Mouse (Mus musculus) cerebellum, adult 2 months (tissue): ENCODE results near the gene Olfr890. TPM values are rescaled to one million over a fixed set of nuclear protein-coding genes. Genes with fewer than 3 reads are reported as not detected.
"Not testable (repeated sequence)": the region's sequence is repeated elsewhere in the genome, so short reads cannot be mapped to it uniquely, and the experiment has no call there.

ENCODE experiments used
- DNase-seq, 2 experiments: peaks; one replicate each; pipeline ENCODE4 v3.0.0; 2021
- H3K27ac ChIP-seq: fragments of 200-500 bp; 2 replicates; pipeline ENCODE4 v1.5.1; 2012; ENCODE audit warnings: low read length, control low read depth, inconsistent platforms; ENCODE audit not compliant: insufficient read depth
- H3K27me3 ChIP-seq: fragments of 200-500 bp; 2 replicates; pipeline ENCODE4 v1.6.1; 2012; ENCODE audit warnings: inconsistent platforms, mild to moderate bottlenecking, low read length, moderate library complexity; ENCODE audit not compliant: control insufficient read depth, insufficient read depth
- H3K4me1 ChIP-seq: fragments of 200-500 bp; 2 replicates; pipeline ENCODE4 v1.6.1; 2011; ENCODE audit warnings: low read length; ENCODE audit not compliant: control insufficient read depth, insufficient read depth
- H3K4me3 ChIP-seq: fragments of 200-500 bp; replicated peaks from 2 replicates; pipeline ENCODE3; 2011; ENCODE audit warnings: mild to moderate bottlenecking, low read depth, low read length, control low read depth; ENCODE audit not compliant: insufficient read depth
- CTCF ChIP-seq: fragments of 200-500 bp; IDR thresholded peaks from 2 replicates; pipeline ENCODE4 v1.5.1; 2011; ENCODE audit warnings: low read depth, mild to moderate bottlenecking, control low read depth, low read length, moderate library complexity, borderline replicate concordance; ENCODE audit not compliant: insufficient read depth
- POLR2A ChIP-seq: fragments of 200-500 bp; IDR thresholded peaks from 2 replicates; pipeline ENCODE4 v1.6.1; 2011; ENCODE audit warnings: low read length, control low read depth, borderline replicate concordance; ENCODE audit not compliant: insufficient read depth
- WGBS: fragments of 180-500 bp; shearing (Covaris S2); methylation state at CpG from one replicate; pipeline ENCODE4 v1.1.7; 2018; 5-methylcytosine and 5-hydroxymethylcytosine counted together
- polyA plus RNA-seq: library from polyadenylated mRNA; depleted of rRNA; stranded (reverse); fragments of >200 nt; gene quantifications from 2 replicates; pipeline ENCODE4 v1.2.3, GENCODE M21; 2012; rRNA removed

The Olfr890 gene
- not detected in 2 replicates for polyA plus RNA-seq

DNA sequence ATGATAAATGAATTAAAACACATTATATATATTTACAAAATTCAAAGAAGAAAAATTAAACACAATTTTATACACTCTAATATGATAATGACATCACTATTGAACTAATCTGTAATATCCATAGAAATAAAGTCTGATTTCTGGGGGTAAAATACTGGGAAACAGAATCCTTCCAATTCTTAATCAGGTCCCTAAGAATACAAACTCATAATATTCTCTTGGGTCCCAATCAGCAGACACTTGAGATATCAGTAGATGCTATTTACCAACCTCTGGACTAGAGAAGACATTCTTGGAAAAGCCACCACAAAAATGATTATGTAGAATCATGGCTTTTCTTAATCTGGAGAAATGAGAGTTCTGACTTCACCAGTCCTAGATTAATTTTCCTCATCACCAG lies at the start of gene Olfr890:
Gene Olfr890 (plus strand): TSS at position 301 of the 400 bp plus-strand sequence.
- Histone ChIP-seq H3K4me3 (no peak within 1 kb of the TSS), H3K4me1 (no peaks in the 10 kb centered on the region), H3K27me3 (no peaks in the 10 kb centered on the region), H3K27ac (no peak within 1 kb of the TSS)
- TF ChIP-seq POLR2A (no peak), CTCF (no peak)
- no peak for DNase-seq

- 90% methylated on average over 1 of the region's 1 CpGs for WGBS
- Histone ChIP-seq H3K4me3 (no peak within 1 kb of the TSS), H3K4me1 (no peaks in the 10 kb centered on the region), H3K27me3 (no peaks in the 10 kb centered on the region), H3K27ac (no peak within 1 kb of the TSS)
- TF ChIP-seq CTCF (no peak), POLR2A (no peak)
- no peak for DNase-seq
Observed at GRCm38 (mm10) chr9:38107828-38108227, 34.5 kb upstream of the Olfr890 start, which contains the start of gene Olfr888. Gene Olfr888, plus strand, starts transcription at chr9:38108128.

DNA sequence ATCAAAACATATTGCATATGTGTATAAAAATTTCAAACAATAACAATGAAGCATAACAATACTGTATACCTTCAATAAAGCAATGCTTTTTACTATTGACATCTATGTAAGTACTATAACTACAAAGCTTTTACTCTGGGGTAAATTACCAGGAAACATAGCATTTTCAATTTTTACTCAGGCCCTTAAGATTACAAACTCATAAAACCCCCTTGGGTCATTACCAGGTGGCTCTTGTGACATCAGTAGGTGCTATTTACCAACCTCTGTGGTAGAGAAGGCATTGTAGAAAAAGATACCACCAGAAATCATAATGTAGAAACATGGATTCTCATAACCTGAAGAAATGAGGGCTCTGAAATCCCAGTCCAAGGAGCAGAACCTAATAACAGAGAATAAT lies 27.4 kb upstream of the Olfr890 start, which contains the start of gene Olfr889:
Gene Olfr889 (plus strand): TSS at position 301 of the 400 bp plus-strand sequence.
- H3K4me1 ChIP-seq = no peaks in the 10 kb centered on the region
- H3K4me3 ChIP-seq = no peak within 1 kb of the TSS
- TF ChIP-seq POLR2A (no peak), CTCF (no peak)
- DNase-seq = no peak
- H3K27me3 ChIP-seq = no peaks in the 10 kb centered on the region
- H3K27ac ChIP-seq = no peak within 1 kb of the TSS

- not testable (repeated sequence) for H3K27ac ChIP-seq, H3K27me3 ChIP-seq, DNase-seq, H3K4me3 ChIP-seq, H3K4me1 ChIP-seq
- 32% methylated on average over 2 of the region's 2 CpGs for WGBS
Observed at GRCm38 (mm10) chr9:38168341-38168740, 26.0 kb downstream of the Olfr890 start.

- TF ChIP-seq CTCF (no peak), POLR2A (no peak)
- Histone ChIP-seq H3K4me1 (no peaks in the 10 kb centered on the region), H3K27ac (no peak within 1 kb of the TSS), H3K4me3 (no peak within 1 kb of the TSS), H3K27me3 (no peaks in the 10 kb centered on the region)
- 71% methylated on average over 1 of the region's 1 CpGs for WGBS
- DNase-seq = no peak
Observed at GRCm38 (mm10) chr9:38180721-38181120, 38.4 kb downstream of the Olfr890 start, which contains the start of gene Olfr891. Gene Olfr891, minus strand, starts transcription at chr9:38180821.

Other genes with a start within 250 kb of the Olfr890 start
- not detected in 2 replicates for gene Olfr145, start 245.8 kb upstream of the Olfr890 start, polyA plus RNA-seq
- not detected in 2 replicates for gene Olfr878, start 224.7 kb upstream of the Olfr890 start, polyA plus RNA-seq
- not detected in 2 replicates for gene Olfr881, start 150.7 kb upstream of the Olfr890 start, polyA plus RNA-seq
- not detected in 2 replicates for gene Olfr883, start 116.7 kb upstream of the Olfr890 start, polyA plus RNA-seq
- not detected in 2 replicates for gene Olfr884, start 96.0 kb upstream of the Olfr890 start, polyA plus RNA-seq
- gene Olfr885, start 81.2 kb upstream of the Olfr890 start, polyA plus RNA-seq = not detected in 2 replicates
- not detected in 2 replicates for gene Olfr887, start 58.4 kb upstream of the Olfr890 start, polyA plus RNA-seq
- gene Olfr888, start 34.4 kb upstream of the Olfr890 start, polyA plus RNA-seq = not detected in 2 replicates
- gene Olfr889, start 27.3 kb upstream of the Olfr890 start, polyA plus RNA-seq = not detected in 2 replicates
- gene Olfr891, start 38.3 kb downstream of the Olfr890 start, polyA plus RNA-seq = not detected in 2 replicates
- gene Olfr893, start 65.8 kb downstream of the Olfr890 start, polyA plus RNA-seq = not detected in 2 replicates
- gene Olfr894, start 75.5 kb downstream of the Olfr890 start, polyA plus RNA-seq = not detected in 2 replicates
- not detected in 2 replicates for gene Olfr143, start 110.3 kb downstream of the Olfr890 start, polyA plus RNA-seq
- not detected in 2 replicates for gene Olfr895, start 125.3 kb downstream of the Olfr890 start, polyA plus RNA-seq
- not detected in 2 replicates for gene Olfr896-ps1, start 148.6 kb downstream of the Olfr890 start, polyA plus RNA-seq
- gene Olfr25, start 186.5 kb downstream of the Olfr890 start, polyA plus RNA-seq = not detected in 2 replicates
- not detected in 2 replicates for gene Olfr898, start 205.9 kb downstream of the Olfr890 start, polyA plus RNA-seq
- gene Olfr250, start 224.4 kb downstream of the Olfr890 start, polyA plus RNA-seq = not detected in 2 replicates
- gene Olfr251, start 234.6 kb downstream of the Olfr890 start, polyA plus RNA-seq = not detected in 2 replicates